Mouse (Mus musculus): Measurements from ENCODE around the gene Hoxb8. TPM values are rescaled to one million over a fixed set of nuclear protein-coding genes. Genes with fewer than 3 reads are reported as not detected.

Gene Hoxb8
- total RNA-seq, 1 experiment = 0.18 TPM

DNA sequence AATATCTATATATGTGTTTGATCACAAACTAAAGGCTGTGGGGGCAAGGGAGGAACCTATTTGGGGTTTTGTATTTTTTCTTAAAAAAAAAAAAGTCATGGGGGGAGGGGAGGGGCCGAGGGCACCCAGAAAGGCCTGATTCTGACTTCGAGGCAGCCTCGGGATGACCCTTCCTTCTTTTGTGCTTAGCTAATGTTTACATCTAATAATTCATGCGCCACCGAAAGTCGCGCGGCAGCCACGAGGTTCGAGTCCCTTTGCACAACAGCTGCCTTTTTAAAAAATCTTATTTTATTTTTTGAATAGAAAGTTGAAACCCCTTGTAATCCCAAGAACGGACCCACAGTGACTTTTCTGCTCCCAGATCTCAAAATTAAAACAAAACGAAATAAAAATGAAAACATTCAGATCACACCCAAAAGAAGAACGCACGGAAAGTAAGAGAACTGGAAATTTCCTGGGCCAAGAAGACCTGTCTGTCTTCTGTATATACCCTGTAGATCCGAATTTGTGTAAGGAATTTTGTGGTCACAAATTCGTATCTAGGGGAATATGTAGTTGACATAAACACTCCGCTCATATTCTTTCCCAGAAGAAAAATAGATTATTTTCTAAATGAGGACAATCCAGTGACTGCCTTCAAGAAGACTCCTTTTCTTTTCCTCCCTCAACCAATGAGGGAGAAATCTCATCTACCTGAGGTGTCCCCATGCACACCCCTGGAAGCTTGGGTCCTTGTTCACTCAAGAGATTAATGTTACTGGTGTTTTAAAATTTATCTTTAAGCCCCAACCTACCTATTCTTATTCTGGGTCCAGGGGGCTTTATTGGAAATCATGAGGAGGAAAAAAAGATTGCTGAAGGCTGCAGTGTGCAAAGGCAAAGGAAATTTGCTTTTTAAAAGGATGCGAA, 35.2 kb downstream of the Hoxb8 start:
- Histone ChIP-seq H3K36me3 (ENCODE audit: control insufficient read depth, insufficient read depth, low read length, poor library complexity, severe bottlenecking) (no peaks in the 10 kb centered on the region), H3K4me1 (ENCODE audit: control insufficient read depth in 2 of 2, insufficient read depth in 2 of 2, low read length in 2 of 2, poor library complexity in 1 of 2) (peaks cover 0 to 5% of the 10 kb centered on the region in 2 experiments; a peak in 2 of 4 replicates), H3K9ac (ENCODE audit: insufficient read depth, low read depth, low read length, poor library complexity, severe bottlenecking) (no peak overlapping the region), H3K27ac (ENCODE audit: insufficient read depth, low read depth, low read length, poor library complexity, severe bottlenecking) (no peak overlapping the region), H3K9me3 (ENCODE audit: control insufficient read depth, insufficient read depth, low read depth, low read length) (no peaks in the 10 kb centered on the region), H3K4me3 (ENCODE audit: insufficient read depth in 1 of 2, low read depth in 1 of 2, low read length in 2 of 2, poor library complexity in 1 of 2, severe bottlenecking in 1 of 2) (no peak overlapping the region)
- no peak for TF ChIP-seq CHD2 (IDR thresholded peaks at IDR 0.05; ENCODE audit: low read depth, low read length)
- TF ChIP-seq MAFK (IDR thresholded peaks at IDR 0.05; ENCODE audit: insufficient read depth, low read depth, low read length) = no peak
- no peak for TF ChIP-seq ZC3H11A (IDR thresholded peaks at IDR 0.05; ENCODE audit: borderline replicate concordance, low read depth, low read length)
- TF ChIP-seq ZNF384 (IDR thresholded peaks at IDR 0.05; ENCODE audit: low read depth, low read length) = no peak
- TF ChIP-seq HCFC1 (IDR thresholded peaks at IDR 0.05; ENCODE audit: borderline replicate concordance, insufficient read depth, low read length) = no peak
- in situ Hi-C loops (cut with MboI; ENCODE audit: low sequenced_read_pairs in 2 of 2, unreplicated experiment in 2 of 2) = no loop called here
- no peak for DNase-seq (ENCODE audit: low read depth, low spot score)

DNA sequence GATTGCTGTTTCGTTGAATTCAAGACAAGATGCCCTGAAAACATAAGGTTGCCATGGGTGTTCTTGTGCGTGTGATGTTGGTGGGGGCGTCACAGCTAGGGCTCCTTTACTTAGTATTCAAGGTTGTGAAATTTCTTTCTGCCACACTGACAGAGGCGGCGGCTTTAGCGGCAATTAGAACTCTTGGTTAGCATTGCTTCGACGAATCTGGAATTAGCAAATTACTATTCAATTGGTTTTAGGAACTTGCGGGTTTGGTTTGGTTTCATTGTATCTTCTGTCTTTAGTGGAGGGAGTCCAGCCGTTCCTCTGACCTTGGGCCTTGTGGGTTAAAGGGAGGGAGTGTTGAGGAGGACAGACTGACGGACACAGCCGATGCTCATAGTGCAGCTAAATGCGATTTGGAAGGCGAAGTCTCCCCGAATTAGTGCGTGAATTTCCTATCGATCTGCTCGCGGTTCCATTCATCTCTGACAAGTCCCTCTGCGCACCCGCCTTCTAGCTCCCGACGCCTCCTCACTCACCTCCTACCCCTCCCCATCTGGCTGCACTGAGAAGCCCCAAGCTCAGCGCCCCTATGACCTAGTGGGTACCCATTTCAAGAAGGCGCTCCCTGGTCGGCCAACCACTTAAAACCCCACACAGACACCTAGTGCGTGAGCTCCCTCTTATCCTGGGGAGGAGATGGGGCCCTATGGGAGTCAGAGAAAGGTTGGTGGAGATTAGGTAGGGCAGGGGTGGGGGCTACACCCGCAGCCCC, 36.1 kb downstream of the Hoxb8 start, which contains the start of gene Hoxb4:
Gene Hoxb4 (plus strand): TSS at position 660 of the 760 bp plus-strand sequence.
- Histone ChIP-seq H3K36me3 (ENCODE audit: control insufficient read depth, insufficient read depth, low read length, poor library complexity, severe bottlenecking) (no peaks in the 10 kb centered on the region), H3K4me3 (ENCODE audit: insufficient read depth in 1 of 2, low read depth in 1 of 2, low read length in 2 of 2, poor library complexity in 1 of 2, severe bottlenecking in 1 of 2) (peak within 1 kb of the TSS; percentile 48 to 65), H3K9me3 (ENCODE audit: control insufficient read depth, insufficient read depth, low read depth, low read length) (no peaks in the 10 kb centered on the region), H3K27ac (ENCODE audit: insufficient read depth, low read depth, low read length, poor library complexity, severe bottlenecking) (no peak within 1 kb of the TSS), H3K4me1 (ENCODE audit: control insufficient read depth in 2 of 2, insufficient read depth in 2 of 2, low read length in 2 of 2, poor library complexity in 1 of 2) (no peaks in the 10 kb centered on the region), H3K9ac (ENCODE audit: insufficient read depth, low read depth, low read length, poor library complexity, severe bottlenecking) (no peak within 1 kb of the TSS)
- DNase-seq (ENCODE audit: low read depth, low spot score) = no peak
- TF ChIP-seq MAFK (IDR thresholded peaks at IDR 0.05; ENCODE audit: insufficient read depth, low read depth, low read length) = no peak
- no peak for TF ChIP-seq ZNF384 (IDR thresholded peaks at IDR 0.05; ENCODE audit: low read depth, low read length)
- TF ChIP-seq HCFC1 (IDR thresholded peaks at IDR 0.05; ENCODE audit: borderline replicate concordance, insufficient read depth, low read length) = no peak
- no peak for TF ChIP-seq ZC3H11A (IDR thresholded peaks at IDR 0.05; ENCODE audit: borderline replicate concordance, low read depth, low read length)
- no peak for TF ChIP-seq CHD2 (IDR thresholded peaks at IDR 0.05; ENCODE audit: low read depth, low read length)
- in situ Hi-C loops (cut with MboI; ENCODE audit: low sequenced_read_pairs in 2 of 2, unreplicated experiment in 2 of 2) = no loop called here

GRCm38 (mm10) chr11:96318368-96319070, 36.8 kb downstream of the Hoxb8 start:
- Histone ChIP-seq H3K27ac (ENCODE audit: insufficient read depth, low read depth, low read length, poor library complexity, severe bottlenecking) (no peak overlapping the region), H3K36me3 (ENCODE audit: control insufficient read depth, insufficient read depth, low read length, poor library complexity, severe bottlenecking) (no peaks in the 10 kb centered on the region), H3K9me3 (ENCODE audit: control insufficient read depth, insufficient read depth, low read depth, low read length) (no peaks in the 10 kb centered on the region), H3K4me3 (ENCODE audit: insufficient read depth in 1 of 2, low read depth in 1 of 2, low read length in 2 of 2, poor library complexity in 1 of 2, severe bottlenecking in 1 of 2) (peak overlapping the region; percentile 48 to 65), H3K4me1 (ENCODE audit: control insufficient read depth in 2 of 2, insufficient read depth in 2 of 2, low read length in 2 of 2, poor library complexity in 1 of 2) (no peaks in the 10 kb centered on the region), H3K9ac (ENCODE audit: insufficient read depth, low read depth, low read length, poor library complexity, severe bottlenecking) (no peak overlapping the region)
- TF ChIP-seq HCFC1 (IDR thresholded peaks at IDR 0.05; ENCODE audit: borderline replicate concordance, insufficient read depth, low read length) (no peak), MAFK (IDR thresholded peaks at IDR 0.05; ENCODE audit: insufficient read depth, low read depth, low read length) (no peak), ZNF384 (IDR thresholded peaks at IDR 0.05; ENCODE audit: low read depth, low read length) (no peak), ZC3H11A (IDR thresholded peaks at IDR 0.05; ENCODE audit: borderline replicate concordance, low read depth, low read length) (no peak), CHD2 (IDR thresholded peaks at IDR 0.05; ENCODE audit: low read depth, low read length) (no peak)
- in situ Hi-C loops (cut with MboI; ENCODE audit: low sequenced_read_pairs in 2 of 2, unreplicated experiment in 2 of 2) = no loop called here
- DNase-seq (ENCODE audit: low read depth, low spot score) = no peak
